Mouse (Mus musculus): ENCODE results near the gene Dtnb. TPM values are rescaled to one million over a fixed set of nuclear protein-coding genes. Genes with fewer than 3 reads are reported as not detected.

The Dtnb gene
- polyA plus RNA-seq, 1 experiment from 2014 or later, result 35.3 TPM

- Histone ChIP-seq H3K4me3 (no peak overlapping the region), H3K36me3 (no peaks in the 10 kb centered on the region), H3K9ac (replicated peaks) (no peak overlapping the region), H3K4me2 (replicated peaks) (no peak overlapping the region), H3K27me3 (no peaks in the 10 kb centered on the region), H3K27ac (replicated peaks) (no peak overlapping the region), H3K4me1 (no peaks in the 10 kb centered on the region), H3K9me3 (no peaks in the 10 kb centered on the region)
- no peak for ATAC-seq (ENCODE audit: low FRiP score, low read depth)
- 94% methylated on average over 7 of the region's 7 CpGs for WGBS
Observed at GRCm38 (mm10) chr12:3618144-3619020, 46.2 kb downstream of the Dtnb start.

GRCm38 (mm10) chr12:3619021-3619367 is 46.8 kb downstream of the Dtnb start:
- H3K27me3 ChIP-seq, result no peaks in the 10 kb centered on the region
- H3K4me3 ChIP-seq, result no peak overlapping the region
- H3K4me1 ChIP-seq, result no peaks in the 10 kb centered on the region
- H3K36me3 ChIP-seq, result no peaks in the 10 kb centered on the region
- no peak overlapping the region for H3K9ac ChIP-seq (replicated peaks)
- no peak overlapping the region for H3K4me2 ChIP-seq (replicated peaks)
- H3K27ac ChIP-seq (replicated peaks), result no peak overlapping the region
- no peak for ATAC-seq (ENCODE audit: low FRiP score, low read depth)
- WGBS, result 92% methylated on average over 3 of the region's 3 CpGs
- H3K9me3 ChIP-seq, result no peaks in the 10 kb centered on the region

- Histone ChIP-seq H3K4me3 (no peak overlapping the region), H3K4me2 (replicated peaks) (no peak overlapping the region), H3K27me3 (no peaks in the 10 kb centered on the region), H3K9ac (replicated peaks) (no peak overlapping the region), H3K9me3 (no peaks in the 10 kb centered on the region), H3K4me1 (peaks cover 8% of the 10 kb centered on the region; the same call in 1 of the 2 replicates), H3K36me3 (no peaks in the 10 kb centered on the region), H3K27ac (replicated peaks) (no peak overlapping the region)
- WGBS, result 88% methylated on average over 4 of the region's 4 CpGs
- ATAC-seq (ENCODE audit: low FRiP score, low read depth), result no peak
Observed at GRCm38 (mm10) chr12:3626880-3627279, 54.7 kb downstream of the Dtnb start.

- Histone ChIP-seq H3K4me3 (no peak overlapping the region), H3K27me3 (no peaks in the 10 kb centered on the region), H3K27ac (replicated peaks) (no peak overlapping the region), H3K9ac (replicated peaks) (no peak overlapping the region), H3K36me3 (no peaks in the 10 kb centered on the region), H3K9me3 (no peaks in the 10 kb centered on the region), H3K4me1 (no peaks in the 10 kb centered on the region), H3K4me2 (replicated peaks) (no peak overlapping the region)
- WGBS, result 61% methylated on average over 3 of the region's 3 CpGs
- no peak for ATAC-seq (ENCODE audit: low FRiP score, low read depth)
Observed at GRCm38 (mm10) chr12:3641931-3642330, 69.8 kb downstream of the Dtnb start.

GRCm38 (mm10) chr12:3656799-3657198 is 84.6 kb downstream of the Dtnb start:
- no peak for ATAC-seq (ENCODE audit: low FRiP score, low read depth)
- Histone ChIP-seq H3K4me1 (no peaks in the 10 kb centered on the region), H3K9me3 (no peaks in the 10 kb centered on the region), H3K27ac (replicated peaks) (no peak overlapping the region), H3K9ac (replicated peaks) (no peak overlapping the region), H3K4me3 (no peak overlapping the region), H3K36me3 (no peaks in the 10 kb centered on the region), H3K27me3 (no peaks in the 10 kb centered on the region), H3K4me2 (replicated peaks) (no peak overlapping the region)
- 82% methylated on average over 7 of the region's 7 CpGs for WGBS

- H3K9me3 ChIP-seq, result no peaks in the 10 kb centered on the region
- H3K4me3 ChIP-seq, result no peak overlapping the region
- no peak overlapping the region for H3K4me2 ChIP-seq (replicated peaks)
- H3K27ac ChIP-seq (replicated peaks), result no peak overlapping the region
- H3K9ac ChIP-seq (replicated peaks), result no peak overlapping the region
- H3K4me1 ChIP-seq, result no peaks in the 10 kb centered on the region
- H3K27me3 ChIP-seq, result no peaks in the 10 kb centered on the region
- no peak for ATAC-seq (ENCODE audit: low FRiP score, low read depth)
- 92% methylated on average over 4 of the region's 4 CpGs for WGBS
- no peaks in the 10 kb centered on the region for H3K36me3 ChIP-seq
Observed at GRCm38 (mm10) chr12:3657234-3657633, 85.1 kb downstream of the Dtnb start.

- H3K4me2 ChIP-seq (replicated peaks), result no peak overlapping the region
- H3K27me3 ChIP-seq, result no peaks in the 10 kb centered on the region
- no peak overlapping the region for H3K27ac ChIP-seq (replicated peaks)
- no peak overlapping the region for H3K4me3 ChIP-seq
- H3K36me3 ChIP-seq, result no peaks in the 10 kb centered on the region
- no peaks in the 10 kb centered on the region for H3K9me3 ChIP-seq
- H3K9ac ChIP-seq (replicated peaks), result no peak overlapping the region
- no peak for ATAC-seq (ENCODE audit: low FRiP score, low read depth)
- WGBS, result 95% methylated on average over 10 of the region's 10 CpGs
- H3K4me1 ChIP-seq, result peaks cover 2% of the 10 kb centered on the region; the same call in 1 of the 2 replicates
Observed at GRCm38 (mm10) chr12:3657786-3658185, 85.6 kb downstream of the Dtnb start.

- Histone ChIP-seq H3K4me2 (replicated peaks) (no peak overlapping the region), H3K4me1 (peaks cover 4% of the 10 kb centered on the region; the same call in 1 of the 2 replicates), H3K9me3 (no peaks in the 10 kb centered on the region), H3K27me3 (no peaks in the 10 kb centered on the region), H3K4me3 (no peak overlapping the region), H3K9ac (replicated peaks) (no peak overlapping the region), H3K36me3 (no peaks in the 10 kb centered on the region), H3K27ac (replicated peaks) (no peak overlapping the region)
- 91% methylated on average over 4 of the region's 4 CpGs for WGBS
- ATAC-seq (ENCODE audit: low FRiP score, low read depth), result no peak
Observed at GRCm38 (mm10) chr12:3659554-3660311, 87.6 kb downstream of the Dtnb start.

- H3K4me3 ChIP-seq, result no peak overlapping the region
- no peaks in the 10 kb centered on the region for H3K9me3 ChIP-seq
- peaks cover 4% of the 10 kb centered on the region; the same call in 1 of the 2 replicates for H3K4me1 ChIP-seq
- no peak overlapping the region for H3K27ac ChIP-seq (replicated peaks)
- ATAC-seq (ENCODE audit: low FRiP score, low read depth), result no peak
- no peaks in the 10 kb centered on the region for H3K36me3 ChIP-seq
- no peak overlapping the region for H3K9ac ChIP-seq (replicated peaks)
- no peaks in the 10 kb centered on the region for H3K27me3 ChIP-seq
- WGBS, result 66% methylated on average over 1 of the region's 1 CpGs
- no peak overlapping the region for H3K4me2 ChIP-seq (replicated peaks)
Observed at GRCm38 (mm10) chr12:3660985-3661635, 88.9 kb downstream of the Dtnb start.

- H3K36me3 ChIP-seq, result no peaks in the 10 kb centered on the region
- ATAC-seq (ENCODE audit: low FRiP score, low read depth), result no peak
- H3K4me3 ChIP-seq, result no peak overlapping the region
- no peak overlapping the region for H3K9ac ChIP-seq (replicated peaks)
- H3K4me1 ChIP-seq, result peaks cover 4% of the 10 kb centered on the region; the same call in 1 of the 2 replicates
- no peaks in the 10 kb centered on the region for H3K9me3 ChIP-seq
- no peaks in the 10 kb centered on the region for H3K27me3 ChIP-seq
- no peak overlapping the region for H3K27ac ChIP-seq (replicated peaks)
- H3K4me2 ChIP-seq (replicated peaks), result no peak overlapping the region
Observed at GRCm38 (mm10) chr12:3662660-3663059, 90.5 kb downstream of the Dtnb start.

- H3K36me3 ChIP-seq, result no peaks in the 10 kb centered on the region
- no peak overlapping the region for H3K27ac ChIP-seq (replicated peaks)
- H3K4me1 ChIP-seq, result peaks cover 4% of the 10 kb centered on the region; the same call in 1 of the 2 replicates
- no peak overlapping the region for H3K4me2 ChIP-seq (replicated peaks)
- H3K27me3 ChIP-seq, result no peaks in the 10 kb centered on the region
- ATAC-seq (ENCODE audit: low FRiP score, low read depth), result no peak
- no peak overlapping the region for H3K4me3 ChIP-seq
- H3K9me3 ChIP-seq, result no peaks in the 10 kb centered on the region
- H3K9ac ChIP-seq (replicated peaks), result no peak overlapping the region
- WGBS, result 94% methylated on average over 7 of the region's 7 CpGs
Observed at GRCm38 (mm10) chr12:3663386-3663785, 91.2 kb downstream of the Dtnb start.

GRCm38 (mm10) chr12:3669971-3670381 is 97.8 kb downstream of the Dtnb start:
- no peak overlapping the region for H3K4me2 ChIP-seq (replicated peaks)
- H3K9ac ChIP-seq (replicated peaks), result no peak overlapping the region
- H3K36me3 ChIP-seq, result no peaks in the 10 kb centered on the region
- 0 out of 2 replicates have a peak, but pooled peaks cover 3% of the 10 kb centered on the region for H3K9me3 ChIP-seq
- no peak for ATAC-seq (ENCODE audit: low FRiP score, low read depth)
- no peaks in the 10 kb centered on the region for H3K27me3 ChIP-seq
- 52% methylated on average over 5 of the region's 5 CpGs for WGBS
- H3K4me1 ChIP-seq, result no peaks in the 10 kb centered on the region
- no peak overlapping the region for H3K4me3 ChIP-seq
- H3K27ac ChIP-seq (replicated peaks), result no peak overlapping the region
